ENCODE assay signal across 17 mouse cellular contexts in the genomic region with DNA sequence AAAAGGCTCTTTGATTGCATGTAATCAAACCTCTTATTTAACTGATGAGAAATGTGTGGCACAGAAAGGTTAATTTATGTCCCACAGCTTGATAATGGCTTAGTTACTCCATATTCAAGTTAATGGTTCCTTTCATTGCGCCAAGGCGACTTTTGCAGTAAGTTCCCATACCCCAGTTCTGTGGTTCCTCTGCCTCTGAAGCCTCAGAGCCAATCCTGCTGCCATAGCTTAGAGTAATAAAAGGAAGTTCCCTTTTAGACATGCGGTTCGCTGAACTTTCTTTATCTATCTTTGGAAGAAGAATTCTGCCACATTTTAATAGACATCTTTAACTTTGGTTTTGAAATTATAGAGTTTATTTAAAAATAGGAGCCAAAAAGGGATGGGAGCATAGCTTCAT.
"Had no signal": no experiment of that assay in that cellular context is flagged by ENCODE, and none has a peak within 500 bp of the region (broad histone marks: within the 10 kb centered on the region; RNA-seq: fewer than 3 reads in every experiment).

No protein-coding gene starts in this region.

- H3K9me3 ChIP-seq: stomach, embryonic 15.5 days had no signal

- H3K27ac ChIP-seq: left cerebral cortex, adult 2 months; liver, embryonic 14.5 days; macrophage; stomach, embryonic 15.5 days had no signal

- DNase-seq: kidney, adult 9 months; kidney, postnatal 14 days; layer of hippocampus, postnatal 36 days; liver, postnatal 0 days; lung, embryonic 14.5 days; midbrain, embryonic 14.5 days; right cerebral cortex, adult 18-20 months; right cerebral cortex, postnatal 25 days; spleen, adult 18-20 months; thymus, adult 18-20 months; thymus, postnatal 36 days had no signal

- H3K9ac ChIP-seq: liver, embryonic 14.5 days; liver, postnatal 0 days; lung, embryonic 14.5 days; stomach, embryonic 15.5 days had no signal

- H3K4me1 ChIP-seq: stomach, embryonic 15.5 days had no signal

- H3K27me3 ChIP-seq: stomach, embryonic 15.5 days had no signal

- H3K4me2 ChIP-seq: lung, embryonic 14.5 days; midbrain, embryonic 11.5 days; stomach, embryonic 15.5 days had no signal

- H3K36me3 ChIP-seq: stomach, embryonic 15.5 days had no signal

- H3K4me3 ChIP-seq: left cerebral cortex, adult 2 months; stomach, embryonic 15.5 days had no signal

- ATAC-seq: liver, postnatal 0 days; lung, postnatal 0 days had no signal
